Mouse (Mus musculus): Measurements from ENCODE around the gene Ube2z. TPM values are rescaled to one million over a fixed set of nuclear protein-coding genes. Genes with fewer than 3 reads are reported as not detected.

Ube2z gene
- polyA plus RNA-seq, 1 experiment: 33.9 TPM

DNA sequence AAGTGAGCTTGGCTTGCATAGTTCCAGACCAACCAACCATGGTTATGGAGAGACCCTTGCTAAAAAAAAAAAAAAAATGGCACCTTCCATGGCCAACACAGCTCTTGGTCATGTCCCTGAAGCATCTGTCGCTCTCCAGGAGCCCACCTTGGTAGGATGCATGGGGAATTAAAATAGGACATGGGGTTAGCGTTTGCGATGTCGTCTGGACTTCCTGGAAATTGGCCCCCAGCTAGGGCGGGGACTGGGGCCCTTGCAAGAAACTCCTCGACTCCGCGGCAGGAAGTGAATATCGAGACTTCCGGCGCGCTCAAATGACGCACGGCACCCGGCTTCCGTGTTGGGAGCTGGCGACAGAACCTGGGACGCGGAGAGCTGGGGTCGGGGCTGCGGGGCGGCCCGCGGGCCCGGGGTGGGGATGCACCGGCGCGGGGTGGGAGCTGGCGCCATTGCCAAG is 30.6 kb downstream of the Ube2z start, which contains the start of gene Snf8:
Gene Snf8, plus strand, starts transcription at position 290 of the 457 bp plus-strand sequence.
- TF ChIP-seq GATA1 (IDR thresholded peaks at IDR 0.05; ENCODE audit: low read length): no peak

DNA sequence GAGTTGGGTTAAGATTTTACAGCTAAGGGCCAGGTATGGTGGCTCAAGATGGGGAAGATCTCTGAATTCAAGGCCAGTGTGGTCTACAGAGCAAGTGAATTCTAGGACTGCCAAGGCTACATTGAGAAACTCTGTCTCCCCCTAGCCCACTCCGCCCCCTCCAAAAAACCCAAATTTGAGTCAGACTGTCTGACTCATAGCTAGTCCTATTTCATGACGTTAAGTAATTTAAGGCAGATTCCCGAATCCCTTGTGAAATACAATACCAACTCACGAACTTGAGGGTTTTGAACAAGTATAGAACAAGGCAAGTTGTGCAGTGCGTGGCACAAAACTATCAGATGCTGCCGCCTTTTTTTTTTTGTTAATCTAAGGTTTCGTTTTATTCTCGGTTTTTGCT is 31.1 kb downstream of the Ube2z start:
- no peak for TF ChIP-seq GATA1 (IDR thresholded peaks at IDR 0.05; ENCODE audit: low read length)

DNA sequence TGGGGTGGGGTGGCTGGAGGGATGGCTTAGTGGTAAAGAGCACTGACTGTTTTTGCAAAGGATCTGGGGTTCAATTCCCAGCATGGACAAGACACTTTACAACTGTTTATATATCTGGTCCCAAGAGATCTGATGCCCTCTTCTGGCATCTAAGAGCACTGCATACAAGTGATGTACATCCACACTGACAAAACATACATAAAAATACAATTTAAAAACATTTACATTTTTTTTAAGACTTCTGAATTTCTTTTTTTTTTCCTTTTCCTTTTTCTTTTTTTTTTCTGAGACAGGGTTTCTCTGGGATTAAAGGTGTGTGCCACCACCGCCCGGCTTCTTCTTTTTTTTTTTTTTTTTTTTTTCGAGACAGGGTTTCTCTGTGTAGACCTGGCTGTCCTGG is 31.9 kb downstream of the Ube2z start:
- no peak for TF ChIP-seq GATA1 (IDR thresholded peaks at IDR 0.05; ENCODE audit: low read length)

DNA sequence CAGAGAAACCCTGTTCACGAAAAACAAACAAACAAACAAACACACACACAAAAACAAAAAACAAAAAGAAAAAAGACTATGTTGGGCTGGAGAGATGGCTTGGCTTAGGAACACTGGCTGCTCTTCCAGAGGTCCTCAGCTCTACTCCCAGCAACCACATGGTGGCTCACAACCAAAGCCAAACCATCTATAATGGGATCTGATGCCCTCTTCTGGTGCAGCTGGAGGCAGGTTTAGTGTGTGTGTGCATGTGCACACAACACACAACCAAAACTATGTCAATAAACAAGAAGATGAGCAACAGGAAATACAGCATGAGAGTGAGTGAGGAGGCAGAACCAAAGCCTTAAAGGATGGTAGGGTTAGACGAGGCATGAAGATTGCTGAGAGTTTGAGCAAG is 33.5 kb downstream of the Ube2z start:
- no peak for TF ChIP-seq GATA1 (IDR thresholded peaks at IDR 0.05; ENCODE audit: low read length)

DNA sequence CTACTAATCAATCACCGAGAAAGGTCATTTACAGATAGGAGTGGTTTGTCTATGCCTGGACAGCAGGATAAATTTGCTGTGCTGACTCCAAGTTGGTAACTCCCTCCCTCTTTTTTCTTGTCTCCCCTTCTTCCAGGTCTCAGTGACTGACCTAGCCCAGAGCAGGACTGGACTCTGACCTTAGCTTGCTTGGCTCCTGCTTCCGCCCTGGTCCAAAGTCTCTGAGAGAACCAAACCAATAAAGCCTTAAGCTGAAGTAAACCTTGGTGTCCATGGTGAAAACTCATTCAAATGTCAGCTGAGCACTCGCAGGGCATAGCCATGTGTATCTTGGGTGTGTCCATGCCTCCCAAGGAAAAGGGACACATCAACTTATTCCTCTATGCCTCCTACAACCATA is 34.6 kb downstream of the Ube2z start:
- TF ChIP-seq GATA1 (IDR thresholded peaks at IDR 0.05; ENCODE audit: low read length): no peak

DNA sequence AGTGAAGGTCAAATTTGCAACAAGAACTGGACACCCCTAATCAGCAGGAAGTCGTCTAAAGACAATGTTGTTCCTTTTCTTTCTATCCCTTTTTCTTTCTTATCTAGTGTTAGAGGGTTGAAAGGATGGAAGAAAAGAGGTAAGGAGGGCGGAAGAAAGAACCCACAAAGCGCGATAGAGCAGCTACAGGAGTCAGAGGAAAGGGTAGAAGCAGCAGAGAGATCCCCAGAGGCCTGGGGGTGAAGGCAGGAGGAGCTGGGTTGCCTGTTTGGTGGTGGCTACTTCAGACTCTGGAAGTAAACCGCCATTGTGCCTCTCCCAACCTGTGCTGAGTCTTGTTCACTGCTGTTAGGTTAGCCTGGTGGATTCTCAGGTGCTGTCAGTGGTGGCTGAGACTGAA is 37.1 kb downstream of the Ube2z start:
- no peak for TF ChIP-seq GATA1 (IDR thresholded peaks at IDR 0.05; ENCODE audit: low read length)

DNA sequence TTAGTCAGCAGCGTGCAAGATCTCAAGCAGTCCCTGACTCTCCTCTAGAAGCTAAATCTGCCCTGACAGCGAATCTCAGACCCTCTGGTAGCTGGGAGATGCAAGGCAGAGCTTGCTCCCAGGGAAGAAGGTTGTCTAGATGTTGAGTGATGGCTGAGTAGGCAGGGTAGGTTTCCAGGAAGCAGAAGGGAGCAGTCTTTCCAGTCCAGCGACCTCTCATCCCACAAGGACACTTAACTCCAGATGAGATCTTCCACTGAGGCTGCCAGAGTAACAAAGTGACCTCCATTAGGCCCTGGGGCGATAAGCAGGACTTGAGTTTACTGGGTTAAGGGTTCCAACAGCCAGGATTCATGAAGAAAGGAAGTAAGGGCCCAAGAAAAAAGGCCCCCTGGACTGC is 44.6 kb downstream of the Ube2z start:
- TF ChIP-seq GATA1 (IDR thresholded peaks at IDR 0.05; ENCODE audit: low read length): no peak

DNA sequence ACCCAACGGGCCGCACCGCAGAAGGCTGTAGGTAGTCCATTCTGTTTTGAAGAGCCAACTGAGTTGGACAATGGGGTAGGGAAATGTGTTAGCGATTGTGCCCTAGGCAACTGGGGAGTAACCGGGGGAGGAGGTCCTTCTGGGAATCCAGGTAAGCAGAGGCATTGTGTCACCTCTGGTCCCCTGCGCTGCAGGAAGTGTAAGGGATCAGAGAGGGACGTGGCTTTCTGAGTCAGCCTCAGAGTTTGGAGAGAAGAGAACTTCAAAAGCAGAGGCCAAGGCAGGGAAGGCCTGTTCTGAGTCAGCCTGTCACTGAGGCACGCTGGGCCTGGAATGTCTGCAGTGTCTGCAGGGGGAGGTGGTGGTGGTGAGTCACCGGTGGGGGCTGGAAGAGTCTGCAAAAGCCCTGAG is 47.2 kb downstream of the Ube2z start:
- no peak for TF ChIP-seq GATA1 (IDR thresholded peaks at IDR 0.05; ENCODE audit: low read length)

DNA sequence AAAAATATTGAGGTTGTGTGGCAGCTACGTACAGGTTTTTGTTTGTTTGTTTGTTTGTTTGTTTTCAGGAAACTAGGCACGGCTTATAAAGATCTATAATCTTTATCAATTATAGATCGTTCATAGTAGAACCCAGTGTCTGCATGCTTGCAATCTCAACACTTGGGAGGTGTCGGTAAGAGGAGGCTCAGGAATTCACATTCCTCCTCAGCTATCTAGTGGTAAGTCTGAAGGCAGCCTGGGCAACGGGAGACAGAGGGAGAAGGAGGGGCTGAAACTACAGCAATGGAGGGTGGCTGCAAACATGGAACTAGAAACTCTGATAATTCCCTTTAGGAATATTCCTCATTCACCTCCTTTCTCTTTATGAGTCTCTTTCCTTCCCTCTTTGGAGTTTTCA is 49.8 kb downstream of the Ube2z start:
- TF ChIP-seq GATA1 (IDR thresholded peaks at IDR 0.05; ENCODE audit: low read length): no peak

DNA sequence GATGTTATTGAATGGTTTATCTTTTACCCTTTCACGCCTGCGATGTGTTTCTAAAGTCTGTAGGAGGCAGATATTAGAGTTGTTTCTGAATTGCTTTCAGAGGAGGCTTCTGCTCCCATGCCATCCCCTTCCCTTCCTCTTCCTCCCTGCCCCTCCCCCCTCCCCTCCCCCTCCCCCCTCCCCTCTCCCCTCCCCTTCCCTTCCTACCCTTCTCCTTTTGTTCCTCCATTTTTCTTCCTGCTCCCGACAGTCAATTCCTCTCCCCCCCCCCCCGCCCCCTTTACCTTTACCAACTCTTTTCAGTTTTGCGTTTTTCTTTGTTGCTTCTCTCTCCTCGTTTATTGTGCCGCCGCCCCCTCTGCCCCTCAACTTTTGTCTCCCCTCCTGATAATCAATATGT is 53.2 kb downstream of the Ube2z start:
- no peak for TF ChIP-seq GATA1 (IDR thresholded peaks at IDR 0.05; ENCODE audit: low read length)

DNA sequence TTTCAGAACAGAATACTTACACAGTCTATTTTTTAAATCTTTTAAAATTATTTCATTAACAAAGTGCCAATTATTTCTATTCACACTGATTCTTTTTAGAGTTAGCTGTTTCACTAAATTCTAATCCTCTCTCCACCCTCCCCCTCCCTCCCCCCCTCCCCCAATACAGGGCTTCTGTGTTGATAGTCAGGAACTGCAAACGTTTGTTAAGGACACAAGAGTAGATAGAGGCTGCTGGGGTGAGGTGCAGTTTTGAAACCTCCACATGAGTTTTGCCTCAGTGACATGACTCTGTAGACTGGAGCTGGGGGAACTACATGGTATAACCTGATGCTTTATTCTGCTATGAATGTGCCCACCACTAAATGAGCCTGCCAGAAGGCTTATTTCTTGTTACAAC is 56.4 kb downstream of the Ube2z start:
- no peak for TF ChIP-seq GATA1 (IDR thresholded peaks at IDR 0.05; ENCODE audit: low read length)

DNA sequence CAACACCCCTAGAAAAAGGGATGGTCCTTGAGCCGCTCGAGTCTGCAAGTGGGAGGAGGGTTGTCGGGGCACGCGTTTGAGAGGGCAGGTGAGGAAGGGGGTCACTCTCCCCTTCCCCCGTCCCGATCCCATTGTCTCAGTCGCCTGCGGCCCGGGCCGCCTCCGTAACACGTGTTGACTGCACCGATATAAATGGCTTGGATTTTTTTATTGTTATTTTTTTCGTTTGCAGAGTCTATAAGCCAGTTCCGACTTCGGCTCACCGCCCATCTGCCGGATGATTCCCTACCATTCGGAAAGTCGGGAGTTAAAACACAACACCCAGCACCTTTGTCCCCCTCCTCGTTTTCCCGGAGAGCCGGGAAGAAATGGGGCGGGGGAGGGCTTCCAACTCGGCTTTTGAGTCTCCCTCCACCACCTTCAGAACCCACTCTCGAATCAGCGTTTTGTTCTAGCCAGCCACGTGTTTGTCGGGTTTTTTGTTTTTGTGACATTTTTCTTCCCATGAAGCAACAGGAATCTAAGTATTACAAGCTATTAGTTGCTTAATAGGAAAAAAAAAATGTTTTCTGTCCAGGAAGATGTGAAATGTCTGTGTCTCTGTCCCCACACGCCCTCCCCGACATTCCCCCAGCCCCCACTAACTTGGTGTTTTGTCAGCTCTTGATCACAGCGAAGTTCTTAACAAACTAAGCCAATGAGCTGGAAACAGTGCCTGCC is 57.5 kb downstream of the Ube2z start:
- no peak for TF ChIP-seq GATA1 (IDR thresholded peaks at IDR 0.05; ENCODE audit: low read length)

DNA sequence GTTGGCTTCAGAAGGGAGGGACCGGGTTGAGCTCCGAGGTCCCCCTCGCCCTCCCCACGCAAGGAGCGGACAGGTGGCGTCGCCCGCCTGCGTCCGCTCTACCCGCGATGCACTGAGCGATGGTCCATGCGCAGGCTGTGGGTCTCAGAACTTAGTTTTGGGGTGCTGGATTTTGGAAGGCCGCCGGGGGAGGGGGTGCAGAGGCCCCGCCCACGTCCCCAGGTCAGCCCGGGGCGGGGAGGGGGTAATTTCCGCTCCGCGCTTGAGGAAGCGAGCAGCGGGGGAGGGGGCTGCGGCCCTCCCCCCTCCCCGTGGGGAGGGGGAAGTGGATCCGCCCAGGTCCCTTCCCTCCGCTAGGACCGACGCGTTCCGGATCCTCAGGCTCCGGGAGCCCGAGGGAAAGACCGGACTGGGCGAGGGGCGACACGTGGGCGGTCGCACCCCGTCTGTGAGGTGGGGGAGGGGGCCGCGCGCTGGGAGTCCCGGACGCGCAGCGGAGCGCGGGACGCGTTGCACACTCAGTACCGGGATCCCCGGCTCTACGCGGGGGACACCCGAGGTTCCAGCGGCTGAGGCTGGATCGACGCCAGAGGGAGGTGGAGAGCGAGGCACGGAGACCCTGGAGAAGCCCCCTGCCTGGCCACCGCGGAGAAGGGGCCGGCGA is 58.2 kb downstream of the Ube2z start:
- no peak for TF ChIP-seq GATA1 (IDR thresholded peaks at IDR 0.05; ENCODE audit: low read length)

DNA sequence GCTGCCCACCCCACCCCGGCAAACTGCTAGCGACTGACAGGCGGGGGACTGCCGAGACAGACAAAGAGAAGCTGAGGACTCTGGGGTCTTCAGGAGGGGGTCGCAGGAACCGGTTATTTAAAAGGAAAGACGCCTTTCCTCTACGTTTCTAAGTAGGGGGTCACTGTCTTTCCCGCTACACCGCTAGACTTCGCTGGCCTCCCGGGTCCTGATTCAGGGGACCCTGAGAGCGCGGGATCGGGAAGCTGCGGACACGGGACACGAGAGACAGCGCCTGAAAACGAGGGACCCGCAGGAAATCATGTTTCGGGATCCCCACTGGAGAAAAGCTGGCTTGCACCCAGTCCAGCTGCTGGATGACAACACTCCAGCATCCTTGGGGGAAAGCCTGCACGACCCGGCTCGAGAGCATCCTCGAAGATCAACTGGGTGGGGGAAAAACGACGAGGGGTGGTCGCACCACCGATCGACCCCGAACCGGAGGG is 58.8 kb downstream of the Ube2z start:
- TF ChIP-seq GATA1 (IDR thresholded peaks at IDR 0.05; ENCODE audit: low read length): no peak

DNA sequence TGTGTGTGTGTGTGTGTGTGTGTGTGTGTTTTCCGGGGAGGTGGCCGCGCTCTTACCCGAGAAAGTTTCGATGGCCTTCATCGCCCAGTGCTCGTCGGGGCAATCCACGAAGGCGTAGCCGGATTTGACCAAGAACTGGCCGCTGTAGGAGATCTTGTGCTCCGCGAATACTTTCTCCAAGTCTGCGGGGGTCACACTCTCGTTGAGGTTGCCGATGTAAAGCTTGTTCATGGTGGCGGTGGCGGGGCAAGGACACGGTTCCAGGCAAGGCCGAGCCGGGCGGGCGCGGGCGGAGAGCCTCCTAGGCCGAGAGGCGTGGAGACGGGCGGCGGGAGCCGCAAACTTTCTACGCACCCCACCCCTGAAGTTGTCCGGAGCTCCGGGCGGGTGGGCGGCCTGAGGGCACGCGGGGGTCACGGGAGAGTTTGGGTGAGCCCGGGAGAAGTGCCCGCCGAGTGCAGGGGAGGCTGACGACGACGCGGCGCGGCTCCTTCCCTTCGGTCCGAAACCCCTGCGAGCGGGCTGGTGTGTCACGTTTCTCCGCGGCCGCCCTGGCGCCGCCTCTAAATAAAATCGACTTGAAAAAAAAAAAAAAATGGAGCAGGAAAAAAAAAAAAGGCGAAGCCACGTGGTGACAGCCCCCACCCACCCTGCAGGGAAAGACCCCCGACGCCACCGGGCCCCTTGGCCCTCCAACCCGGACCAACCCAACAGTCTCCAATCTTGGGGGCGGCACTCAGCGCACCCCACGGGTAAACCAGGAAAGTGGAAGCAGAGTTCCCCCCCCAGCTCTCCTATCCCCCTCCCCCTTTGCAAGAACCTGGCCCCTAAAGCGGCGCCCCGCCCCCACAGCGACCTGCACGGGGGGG is 59.6 kb downstream of the Ube2z start, which contains the start of gene Igf2bp1:
Gene Igf2bp1, minus strand, starts transcription at position 538 of the 869 bp plus-strand sequence.
- no peak for TF ChIP-seq GATA1 (IDR thresholded peaks at IDR 0.05; ENCODE audit: low read length)

Data from G1E-ER4 (cell line).